Mouse (Mus musculus) megakaryocyte, embryonic 14.5 days (primary cell): ENCODE results near the gene Slc35d3.

Source experiments
- FLI1 ChIP-seq: IDR thresholded peaks from 2 replicates; pipeline ENCODE4 v1.6.1; 2012; ENCODE audit warnings: low read length, inconsistent platforms, mixed read lengths
- GATA1 ChIP-seq: IDR thresholded peaks from 3 replicates; pipeline ENCODE4 v1.6.1; 2012; ENCODE audit warnings: mixed read lengths, low read length, inconsistent platforms, borderline replicate concordance

DNA sequence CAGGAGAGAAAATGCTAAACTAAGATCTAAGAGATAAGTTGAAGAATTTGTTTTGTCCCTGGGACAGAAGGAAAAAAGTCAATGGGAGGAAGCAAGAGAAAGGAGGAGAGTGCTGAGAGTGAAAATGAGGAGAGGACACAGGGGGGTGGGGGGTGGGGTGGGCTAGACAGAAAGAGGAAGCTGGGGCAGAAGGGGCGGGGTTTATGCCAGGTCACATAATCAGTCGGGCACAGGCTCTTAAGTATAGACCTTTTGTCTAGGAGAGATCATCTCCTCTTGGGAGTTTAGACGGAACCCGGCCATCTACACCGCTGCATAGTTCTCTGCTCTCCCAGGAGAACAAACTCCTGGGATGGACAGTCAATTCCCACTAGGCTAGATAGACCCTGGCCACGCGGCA, 48.3 kb downstream of the Slc35d3 start:
- TF ChIP-seq GATA1: no peak
- no peak for TF ChIP-seq FLI1
